Mouse (Mus musculus): ENCODE measurements around the gene Rpl18. TPM values are rescaled to one million over a fixed set of nuclear protein-coding genes. Genes with fewer than 3 reads are reported as not detected.

Rpl18 gene
- total RNA-seq, 2 experiments from 2014 or later = 423 to 452 TPM

Other genes starting within 250 kb of the Rpl18 start
- 10 to 100 TPM; 90.2 to 90.6 TPM for gene Bax, start 248.6 kb upstream of the Rpl18 start, total RNA-seq (2021)
- not detected for gene Tulp2, start 233.6 kb upstream of the Rpl18 start, total RNA-seq (2021)
- gene Gm45808, start 228.6 kb upstream of the Rpl18 start, total RNA-seq (2021) = under 1 TPM; 0.57 to 0.62 TPM
- gene Dhdh, start 226.7 kb upstream of the Rpl18 start, total RNA-seq (2021) = 1 to 10 TPM; 2.8 TPM
- 100 to 1,000 TPM in 1 of 2 experiments, 10 to 100 TPM in 1; 97.1 to 109 TPM for gene Nucb1, start 205.1 kb upstream of the Rpl18 start, total RNA-seq (2021)
- 10 to 100 TPM; 27.8 to 29.5 TPM for gene Ppp1r15a, start 189.2 kb upstream of the Rpl18 start, total RNA-seq (2021)
- 1 to 10 TPM in 1 of 2 experiments, under 1 TPM in 1; 0.83 to 1.5 TPM for gene Plekha4, start 189.1 kb upstream of the Rpl18 start, total RNA-seq (2021)
- not detected for gene Hsd17b14, start 160.6 kb upstream of the Rpl18 start, total RNA-seq (2021)
- gene Bcat2, start 145.3 kb upstream of the Rpl18 start, total RNA-seq (2021) = 10 to 100 TPM; 21.4 to 27.2 TPM
- gene Fgf21, start 100.0 kb upstream of the Rpl18 start, total RNA-seq (2021) = not detected
- gene Fut1, start 98.2 kb upstream of the Rpl18 start, total RNA-seq (2021) = not detected
- gene Izumo1, start 93.6 kb upstream of the Rpl18 start, total RNA-seq (2021) = under 1 TPM in 1 of 2 experiments, not detected in 1; 0.23 TPM
- gene Rasip1, start 88.0 kb upstream of the Rpl18 start, total RNA-seq (2021) = 10 to 100 TPM in 1 of 2 experiments, 1 to 10 TPM in 1; 9.3 to 10.3 TPM
- gene Mamstr, start 75.5 kb upstream of the Rpl18 start, total RNA-seq (2021) = 1 to 10 TPM; 1.7 to 1.8 TPM
- gene Fut2, start 49.1 kb upstream of the Rpl18 start, total RNA-seq (2021) = under 1 TPM; 0.30 to 0.67 TPM
- under 1 TPM; 0.67 to 0.94 TPM for gene Ntn5, start 31.4 kb upstream of the Rpl18 start, total RNA-seq (2021)
- gene Sec1, start 21.1 kb upstream of the Rpl18 start, total RNA-seq (2021) = under 1 TPM; 0.24 to 0.41 TPM
- 100 to 1,000 TPM; 110 to 123 TPM for gene Car11, start 15.6 kb upstream of the Rpl18 start, total RNA-seq (2021)
- 10 to 100 TPM; 49.7 to 59.1 TPM for gene Dbp, start 10.4 kb upstream of the Rpl18 start, total RNA-seq (2021)
- 10 to 100 TPM; 30.5 to 31.4 TPM for gene Sphk2, start 2.5 kb downstream of the Rpl18 start, total RNA-seq (2021)
- gene Fam83e, start 5.8 kb downstream of the Rpl18 start, total RNA-seq (2021) = under 1 TPM; 0.48 to 0.60 TPM
- gene Spaca4, start 10.4 kb downstream of the Rpl18 start, total RNA-seq (2021) = not detected
- gene Lmtk3, start 68.3 kb downstream of the Rpl18 start, total RNA-seq (2021) = 100 to 1,000 TPM; 290 to 306 TPM
- 10 to 100 TPM in 1 of 2 experiments, 1 to 10 TPM in 1; 8.7 to 12.0 TPM for gene Sult2b1, start 69.2 kb downstream of the Rpl18 start, total RNA-seq (2021)
- gene Cyth2, start 99.1 kb downstream of the Rpl18 start, total RNA-seq (2021) = 100 to 1,000 TPM; 174 to 179 TPM
- gene Kcnj14, start 109.3 kb downstream of the Rpl18 start, total RNA-seq (2021) = 1 to 10 TPM; 1.6 to 2.1 TPM
- 10 to 100 TPM; 21.2 to 21.9 TPM for gene Grwd1, start 115.5 kb downstream of the Rpl18 start, total RNA-seq (2021)
- 10 to 100 TPM; 87.5 to 91.6 TPM for gene Kdelr1, start 157.3 kb downstream of the Rpl18 start, total RNA-seq (2021)
- gene Grin2d, start 162.9 kb downstream of the Rpl18 start, total RNA-seq (2021) = 10 to 100 TPM; 19.7 to 20.4 TPM
- gene Syngr4, start 181.3 kb downstream of the Rpl18 start, total RNA-seq (2021) = not detected
- 10 to 100 TPM; 20.8 to 25.6 TPM for gene Tmem143, start 181.5 kb downstream of the Rpl18 start, total RNA-seq (2021)
- 1 to 10 TPM; 1.8 to 2.6 TPM for gene Emp3, start 205.9 kb downstream of the Rpl18 start, total RNA-seq (2021)
- gene Ccdc114, start 208.6 kb downstream of the Rpl18 start, total RNA-seq (2021) = 1 to 10 TPM; 2.1 to 6.2 TPM